Mouse (Mus musculus) cortical plate, adult 2 months (tissue): ENCODE data around the gene Ift57.

Source experiments
- CTCF ChIP-seq: fragments of 200-500 bp; IDR thresholded peaks from 2 replicates; pipeline ENCODE4 v1.5.1; 2011; ENCODE audit warnings: mild to moderate bottlenecking, control low read depth, low read length; ENCODE audit not compliant: insufficient read depth; ENCODE audit errors: extremely low read depth
- POLR2A ChIP-seq: fragments of 200-500 bp; IDR thresholded peaks from 2 replicates; pipeline ENCODE4 v1.6.1; 2011; ENCODE audit warnings: mild to moderate bottlenecking, low read length, control low read depth; ENCODE audit not compliant: insufficient read depth; ENCODE audit errors: extremely low read depth

- TF ChIP-seq CTCF (no peak), POLR2A (no peak)
Measured at GRCm38 (mm10) chr16:49774059-49775001, 75.3 kb downstream of the Ift57 start.
